Mouse (Mus musculus): ENCODE data around the gene Cox19.

GRCm38 (mm10) chr5:139365827-139366226 is 14.6 kb upstream of the Cox19 start:
- no peak for TF ChIP-seq CTCF (IDR thresholded peaks at IDR 0.05; ENCODE audit: low read depth, low read length)
- no peak for TF ChIP-seq POLR2AphosphoS5 (IDR thresholded peaks at IDR 0.05; ENCODE audit: insufficient replicate concordance, low read depth, low read length)

All from G1E (cell line).